Mouse (Mus musculus): Measurements from ENCODE around the gene Tle3. TPM values are rescaled to one million over a fixed set of nuclear protein-coding genes. Genes with fewer than 3 reads are reported as not detected.
A peak's percentile ranks its signal among the peaks of the same experiment; 100 is the strongest.

The Tle3 gene
- total and polyA plus RNA-seq, 2 experiments from 2014 or later = 20.2 to 94.9 TPM

GRCm38 (mm10) chr9:61367857-61368566 is 4.2 kb upstream of the Tle3 start:
- Histone ChIP-seq H3K27me3 (ENCODE audit: insufficient read depth, low read length) (peaks cover 19% of the 10 kb centered on the region; the same call in 1 of the 2 replicates), H3K9ac (replicated peaks; ENCODE audit: low read length, poor library complexity, severe bottlenecking) (no peak overlapping the region), H3K27ac (ENCODE audit: low read depth, low read length) (no peak overlapping the region), H3K4me2 (ENCODE audit: low read depth, low read length, poor library complexity, severe bottlenecking) (no peak overlapping the region), H3K9me3 (ENCODE audit: low read length) (no peaks in the 10 kb centered on the region), H3K4me3 (ENCODE audit: low read depth, low read length) (no peak overlapping the region), H3K4me1 (ENCODE audit: insufficient read depth, low read length) (peaks cover 16% of the 10 kb centered on the region; the same call in 1 of the 2 replicates), H3K36me3 (ENCODE audit: insufficient read depth, low read length) (no peaks in the 10 kb centered on the region)
- 34% methylated on average over 6 of the region's 6 CpGs for WGBS
- no peak for ATAC-seq (ENCODE audit: low FRiP score)
- DNase-seq (ENCODE audit: low spot score) = no peak
- no peak for TF ChIP-seq CTCF (IDR thresholded peaks at IDR 0.05)

- ATAC-seq (ENCODE audit: low FRiP score) = no peak
These were observed 3.5 kb upstream of the Tle3 start for GRCm38 (mm10) chr9:61368567-61369240.

GRCm38 (mm10) chr9:61369316-61370273 is 2.6 kb upstream of the Tle3 start:
- 1% methylated on average over 44 of the region's 45 CpGs for WGBS
- Histone ChIP-seq H3K9ac (replicated peaks; ENCODE audit: low read length, poor library complexity, severe bottlenecking) (0 out of 2 replicates have a peak overlapping the region, but pooled peaks have one; percentile 19), H3K27me3 (ENCODE audit: insufficient read depth, low read length) (peaks cover 16% of the 10 kb centered on the region; the same call in 1 of the 2 replicates), H3K9me3 (ENCODE audit: low read length) (no peaks in the 10 kb centered on the region), H3K4me3 (ENCODE audit: low read depth, low read length) (peak overlapping the region; percentile 4; the same call in 1 of the 2 replicates), H3K27ac (ENCODE audit: low read depth, low read length) (0 out of 2 replicates have a peak overlapping the region, but pooled peaks have one; percentile 27), H3K4me1 (ENCODE audit: insufficient read depth, low read length) (peaks cover 16% of the 10 kb centered on the region; the same call in 1 of the 2 replicates), H3K4me2 (ENCODE audit: low read depth, low read length, poor library complexity, severe bottlenecking) (peak overlapping the region; percentile 49), H3K36me3 (ENCODE audit: insufficient read depth, low read length) (no peaks in the 10 kb centered on the region)
- peak; percentile 43 for TF ChIP-seq CTCF (IDR thresholded peaks at IDR 0.05)
- no peak for ATAC-seq (ENCODE audit: low FRiP score)
- DNase-seq (ENCODE audit: low spot score) = peak; percentile 79

More at GRCm38 (mm10) chr9:61368567-61369240, 3.5 kb upstream of the Tle3 start:
- Histone ChIP-seq H3K36me3 (ENCODE audit: insufficient read depth, low read length) (no peaks in the 10 kb centered on the region), H3K4me1 (ENCODE audit: insufficient read depth, low read length) (peaks cover 16% of the 10 kb centered on the region; the same call in 1 of the 2 replicates), H3K9me3 (ENCODE audit: low read length) (no peaks in the 10 kb centered on the region), H3K27me3 (ENCODE audit: insufficient read depth, low read length) (peaks cover 19% of the 10 kb centered on the region; the same call in 1 of the 2 replicates), H3K9ac (replicated peaks; ENCODE audit: low read length, poor library complexity, severe bottlenecking) (no peak overlapping the region), H3K4me2 (ENCODE audit: low read depth, low read length, poor library complexity, severe bottlenecking) (peak overlapping the region; percentile 49), H3K4me3 (ENCODE audit: low read depth, low read length) (no peak overlapping the region), H3K27ac (ENCODE audit: low read depth, low read length) (no peak overlapping the region)
- WGBS = 3% methylated on average over 12 of the region's 12 CpGs
- peak; percentile 93 for DNase-seq (ENCODE audit: low spot score)
- no peak for TF ChIP-seq CTCF (IDR thresholded peaks at IDR 0.05)

- Histone ChIP-seq H3K4me3 (ENCODE audit: low read depth, low read length) (peak overlapping the region; percentile 86), H3K4me2 (ENCODE audit: low read depth, low read length, poor library complexity, severe bottlenecking) (peak overlapping the region; percentile 92), H3K4me1 (ENCODE audit: insufficient read depth, low read length) (peaks cover 23% of the 10 kb centered on the region; the same call in 1 of the 2 replicates), H3K36me3 (ENCODE audit: insufficient read depth, low read length) (no peaks in the 10 kb centered on the region), H3K9ac (replicated peaks; ENCODE audit: low read length, poor library complexity, severe bottlenecking) (peak overlapping the region; percentile 65), H3K9me3 (ENCODE audit: low read length) (no peaks in the 10 kb centered on the region), H3K27ac (ENCODE audit: low read depth, low read length) (peak overlapping the region; percentile 85), H3K27me3 (ENCODE audit: insufficient read depth, low read length) (peaks cover 16% of the 10 kb centered on the region; the same call in 1 of the 2 replicates)
- peak; percentile 100 for DNase-seq (ENCODE audit: low spot score)
- 2% methylated on average over 24 of the region's 25 CpGs for WGBS
- no peak for TF ChIP-seq CTCF (IDR thresholded peaks at IDR 0.05)
- ATAC-seq (ENCODE audit: low FRiP score) = peak; percentile 90
These were observed 1.7 kb upstream of the Tle3 start for GRCm38 (mm10) chr9:61370454-61370888.
